Mouse (Mus musculus) natural killer cell, adult 2 months (primary cell): Measurements from ENCODE around the gene Gsto1.

Source experiments
- DNase-seq, 2 experiments: peaks; one replicate each; pipeline ENCODE4 v3.0.0; 2022; ENCODE audit warnings: low spot score in 2 of 2

Gene Gsto1

GRCm38 (mm10) chr19:47890489-47891130 is 35.8 kb downstream of the Gsto1 start:
- peak in 1 of 2 experiments; percentile 5 for DNase-seq

GRCm38 (mm10) chr19:47891562-47892312 is 37.0 kb downstream of the Gsto1 start:
- no peak for DNase-seq

GRCm38 (mm10) chr19:47893092-47893491 is 38.3 kb downstream of the Gsto1 start:
- DNase-seq, result no peak

GRCm38 (mm10) chr19:47898472-47899079 is 43.8 kb downstream of the Gsto1 start:
- no peak for DNase-seq

GRCm38 (mm10) chr19:47900012-47900411 is 45.2 kb downstream of the Gsto1 start:
- peak in 1 of 2 experiments; percentile 37 for DNase-seq

GRCm38 (mm10) chr19:47900558-47900957 is 45.8 kb downstream of the Gsto1 start:
- no peak for DNase-seq

GRCm38 (mm10) chr19:47902316-47903201 is 47.8 kb downstream of the Gsto1 start:
- DNase-seq, result no peak

GRCm38 (mm10) chr19:47903679-47904078 is 48.9 kb downstream of the Gsto1 start:
- no peak for DNase-seq

GRCm38 (mm10) chr19:47905081-47905480 is 50.3 kb downstream of the Gsto1 start:
- no peak for DNase-seq

GRCm38 (mm10) chr19:47905603-47906002 is 50.8 kb downstream of the Gsto1 start:
- peak in 1 of 2 experiments; percentile 29 for DNase-seq

- DNase-seq, result no peak
Measured at GRCm38 (mm10) chr19:47907596-47907995, 52.8 kb downstream of the Gsto1 start.

GRCm38 (mm10) chr19:47908961-47909371 is 54.2 kb downstream of the Gsto1 start:
- DNase-seq, result no peak

GRCm38 (mm10) chr19:47909387-47910116 is 54.8 kb downstream of the Gsto1 start:
- DNase-seq, result no peak

- peak in 1 of 2 experiments; percentile 38 for DNase-seq
Measured at GRCm38 (mm10) chr19:47910117-47910618, 55.4 kb downstream of the Gsto1 start.

GRCm38 (mm10) chr19:47910751-47911150 is 56.0 kb downstream of the Gsto1 start:
- DNase-seq, result no peak

GRCm38 (mm10) chr19:47913344-47913743 is 58.6 kb downstream of the Gsto1 start:
- DNase-seq, result no peak

GRCm38 (mm10) chr19:47914191-47914590 is 59.4 kb downstream of the Gsto1 start:
- no peak for DNase-seq
